Mouse (Mus musculus) left cerebral cortex, postnatal 4 days (tissue): ENCODE data around the gene Krtdap. TPM values are rescaled to one million over a fixed set of nuclear protein-coding genes. Genes with fewer than 3 reads are reported as not detected.
"Not testable (repeated sequence)": the region's sequence is repeated elsewhere in the genome, so short reads cannot be mapped to it uniquely, and the experiment has no call there.

ENCODE experiments used
- DNase-seq: peaks from one replicate; pipeline ENCODE4 v3.0.0-alpha.2; 2022
- intact Hi-C: fragments of 180-260 bp; cut with DNase I; formaldehyde crosslinking; loops from one replicate; pipeline ENCODE4 v1.15.1; 2025
- total RNA-seq, 2 experiments: library from RNA; stranded (reverse); gene quantifications; 2 replicates each; pipeline ENCODE4 v1.2.3; 2021

Krtdap gene
- total RNA-seq, 2 experiments from 2014 or later: not detected

- DNase-seq, intact Hi-C loops: not testable (repeated sequence)
These were observed 45.0 kb downstream of the Krtdap start for GRCm38 (mm10) chr7:30832684-30833083.

GRCm38 (mm10) chr7:30837277-30837676 is 49.6 kb downstream of the Krtdap start:
- DNase-seq: no peak
- intact Hi-C loops: no loop called here

- intact Hi-C loops: no loop called here
These were observed 52.6 kb downstream of the Krtdap start for GRCm38 (mm10) chr7:30840306-30840705.

More at GRCm38 (mm10) chr7:30840306-30840705, 52.6 kb downstream of the Krtdap start:
- no peak for DNase-seq

Other genes starting within 250 kb of the Krtdap start
- gene Hspb6, start 235.7 kb upstream of the Krtdap start, total RNA-seq: 1 to 10 TPM; 4.7 to 5.5 TPM
- gene Proser3, start 235.6 kb upstream of the Krtdap start, total RNA-seq: 10 to 100 TPM in 1 of 2 experiments, 1 to 10 TPM in 1; 7.6 to 10.1 TPM
- 10 to 100 TPM; 29.6 to 34.6 TPM for gene Lin37, start 228.1 kb upstream of the Krtdap start, total RNA-seq
- 10 to 100 TPM; 50.6 to 56.7 TPM for gene U2af1l4, start 224.6 kb upstream of the Krtdap start, total RNA-seq
- 1 to 10 TPM; 5.9 to 6.3 TPM for gene Gm49396, start 224.6 kb upstream of the Krtdap start, total RNA-seq
- gene Psenen, start 224.3 kb upstream of the Krtdap start, total RNA-seq: 10 to 100 TPM; 78.5 to 81.4 TPM
- 1 to 10 TPM; 3.1 to 3.6 TPM for gene Igflr1, start 222.5 kb upstream of the Krtdap start, total RNA-seq
- gene Kmt2b, start 199.2 kb upstream of the Krtdap start, total RNA-seq: 10 to 100 TPM; 69.9 to 79.7 TPM
- not detected for gene Zbtb32, start 189.0 kb upstream of the Krtdap start, total RNA-seq
- gene Upk1a, start 175.0 kb upstream of the Krtdap start, total RNA-seq: under 1 TPM; 0.24 to 0.54 TPM
- gene Cox6b1, start 161.7 kb upstream of the Krtdap start, total RNA-seq: 100 to 1,000 TPM; 573 to 579 TPM
- gene Etv2, start 152.0 kb upstream of the Krtdap start, total RNA-seq: not detected
- 10 to 100 TPM; 81.9 TPM for gene Rbm42, start 137.6 kb upstream of the Krtdap start, total RNA-seq
- gene Haus5, start 122.9 kb upstream of the Krtdap start, total RNA-seq: 10 to 100 TPM; 12.7 to 13.3 TPM
- not detected for gene Pmis2, start 116.3 kb upstream of the Krtdap start, total RNA-seq
- gene 2200002J24Rik, start 89.0 kb upstream of the Krtdap start, total RNA-seq: not detected
- gene Atp4a, start 75.7 kb upstream of the Krtdap start, total RNA-seq: 1 to 10 TPM; 4.0 to 5.1 TPM
- gene Tmem147, start 58.4 kb upstream of the Krtdap start, total RNA-seq: 100 to 1,000 TPM; 130 to 146 TPM
- not detected for gene Gapdhs, start 44.2 kb upstream of the Krtdap start, total RNA-seq
- gene Sbsn, start 36.4 kb upstream of the Krtdap start, total RNA-seq: 10 to 100 TPM in 1 of 2 experiments, 1 to 10 TPM in 1; 8.5 to 12.2 TPM
- 1 to 10 TPM; 1.4 to 1.7 TPM for gene Dmkn, start 24.1 kb upstream of the Krtdap start, total RNA-seq
- gene Ffar2, start 35.9 kb downstream of the Krtdap start, total RNA-seq: not detected
- not detected for gene Ffar3, start 68.3 kb downstream of the Krtdap start, total RNA-seq
- not detected for gene Ffar1, start 73.7 kb downstream of the Krtdap start, total RNA-seq
- under 1 TPM; 0.44 to 0.48 TPM for gene Cd22, start 92.4 kb downstream of the Krtdap start, total RNA-seq
- 1 to 10 TPM; 1.3 to 3.4 TPM for gene Mag, start 127.0 kb downstream of the Krtdap start, total RNA-seq
- not detected for gene Hamp2, start 136.8 kb downstream of the Krtdap start, total RNA-seq
- gene Hamp, start 156.1 kb downstream of the Krtdap start, total RNA-seq: not detected
- 100 to 1,000 TPM in 1 of 2 experiments, 10 to 100 TPM in 1; 92.8 to 105 TPM for gene Usf2, start 168.9 kb downstream of the Krtdap start, total RNA-seq
- gene Lsr, start 185.6 kb downstream of the Krtdap start, total RNA-seq: 10 to 100 TPM; 12.5 to 12.8 TPM
- under 1 TPM in 1 of 2 experiments, not detected in 1; 0.42 TPM for gene Fam187b, start 185.9 kb downstream of the Krtdap start, total RNA-seq